Mouse (Mus musculus) CD4-positive, CD25-positive, alpha-beta regulatory T cell, adult 4 months (primary cell): ENCODE measurements around the gene Vrk1. TPM values are rescaled to one million over a fixed set of nuclear protein-coding genes. Genes with fewer than 3 reads are reported as not detected.

Experiments
- ATAC-seq: one replicate; pipeline ENCODE4 v1.8.0; 2017
- polyA plus RNA-seq, 2 experiments: library from polyadenylated mRNA; unstranded; fragments of 100-300 nt; shearing (Covaris generic); gene quantifications; one replicate each; pipeline ENCODE4 v1.2.1; 2017

Vrk1 gene
- polyA plus RNA-seq, 2 experiments from 2014 or later = 135 to 144 TPM

- ATAC-seq = peak; percentile 80
Observed at GRCm38 (mm10) chr12:106055799-106056198, 45.8 kb downstream of the Vrk1 start.

- ATAC-seq = no peak
Observed at GRCm38 (mm10) chr12:106059873-106060573, 50.0 kb downstream of the Vrk1 start.

GRCm38 (mm10) chr12:106070434-106071155 is 60.6 kb downstream of the Vrk1 start:
- ATAC-seq = no peak

DNA sequence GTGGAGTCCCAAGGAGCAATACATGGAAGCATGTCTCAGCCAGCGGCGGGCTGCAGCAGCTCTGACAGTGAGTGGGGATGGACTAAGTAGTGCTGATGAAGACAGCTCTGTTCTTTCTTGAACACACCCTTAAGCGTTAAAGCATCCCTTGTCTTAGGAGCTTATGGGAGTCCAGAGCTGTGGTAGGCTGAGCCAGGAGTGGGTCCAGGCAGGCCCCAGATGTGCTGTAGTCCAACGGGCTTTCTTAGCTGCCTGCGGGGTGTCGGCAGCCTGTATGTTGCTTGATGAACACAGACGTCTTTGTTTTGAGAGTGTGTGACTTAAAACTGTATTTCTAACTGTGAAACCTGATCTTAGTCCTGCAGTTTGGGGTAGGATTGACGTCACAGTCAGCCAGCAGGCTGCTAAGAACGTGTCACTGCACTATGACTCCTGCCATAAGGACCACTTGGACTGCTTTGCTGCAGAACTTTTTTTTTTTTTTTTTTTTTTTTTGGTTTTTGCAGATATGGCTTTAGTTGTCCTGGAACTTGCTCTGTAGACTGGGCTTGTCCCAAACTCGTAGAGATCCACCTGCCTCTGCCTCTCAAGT is 61.6 kb downstream of the Vrk1 start:
- no peak for ATAC-seq

GRCm38 (mm10) chr12:106074371-106075155 is 64.5 kb downstream of the Vrk1 start:
- ATAC-seq = no peak

DNA sequence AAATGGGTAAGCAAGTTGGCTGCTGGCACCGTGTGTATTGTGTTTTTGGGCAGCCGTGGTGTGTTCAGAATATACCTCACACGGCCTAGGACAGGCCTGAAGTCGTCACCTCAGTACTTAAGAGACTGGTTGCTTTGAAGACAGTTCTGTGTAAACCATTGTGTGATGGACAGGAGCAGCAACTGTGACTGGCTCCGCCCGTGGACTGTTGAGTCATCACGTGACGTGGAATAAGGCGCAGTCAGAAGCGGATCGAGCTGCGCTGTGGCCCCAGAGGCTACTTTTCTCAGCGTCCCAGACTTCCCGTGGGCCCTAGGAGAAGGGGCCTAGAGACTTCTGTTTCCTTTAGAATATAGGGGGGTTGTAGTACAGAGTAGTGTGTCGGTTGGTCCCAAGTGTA is 66.1 kb downstream of the Vrk1 start:
- ATAC-seq = no peak

GRCm38 (mm10) chr12:106080511-106080910 is 70.5 kb downstream of the Vrk1 start:
- no peak for ATAC-seq

GRCm38 (mm10) chr12:106080945-106081747 is 71.1 kb downstream of the Vrk1 start:
- no peak for ATAC-seq

DNA sequence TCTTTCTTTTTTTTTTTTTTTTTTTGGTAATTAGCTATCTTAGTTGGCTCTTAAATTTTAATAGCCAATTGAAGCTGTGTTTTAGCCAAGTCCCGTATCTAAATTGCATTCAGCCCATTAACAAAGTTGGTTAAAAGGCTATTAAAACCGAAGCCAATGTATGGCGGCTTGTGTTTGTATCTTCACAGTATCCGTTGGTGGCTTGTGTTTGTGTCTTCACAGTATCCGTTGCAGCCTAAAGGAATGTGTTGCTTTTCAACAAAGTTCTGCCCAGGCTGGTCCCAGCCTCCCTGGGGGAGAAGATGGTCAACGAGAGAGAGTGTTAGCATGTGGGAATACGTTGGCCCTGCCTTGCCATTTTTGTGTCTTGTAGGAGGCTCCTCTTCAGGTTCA is 71.7 kb downstream of the Vrk1 start:
- no peak for ATAC-seq

GRCm38 (mm10) chr12:106082191-106082957 is 72.3 kb downstream of the Vrk1 start:
- no peak for ATAC-seq

DNA sequence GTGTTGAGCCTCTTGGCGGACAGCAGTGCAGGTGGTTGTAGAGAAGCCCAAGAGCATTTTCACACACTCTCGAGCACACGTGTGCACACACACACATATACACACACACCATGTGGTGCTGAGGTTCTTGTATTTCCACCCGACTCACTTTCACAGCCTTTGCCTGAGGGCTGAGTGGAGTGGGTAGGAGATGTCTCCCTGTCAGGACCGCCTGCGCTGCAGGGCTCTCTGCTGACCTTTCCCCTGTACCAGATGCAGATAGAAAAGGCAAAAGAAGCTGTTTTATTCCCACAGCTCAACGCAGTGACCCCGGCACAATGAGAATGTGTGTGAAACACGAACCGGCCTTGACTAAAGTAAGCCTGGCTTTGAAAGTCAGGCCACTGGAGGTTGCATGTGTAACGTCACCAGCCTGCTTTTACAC is 72.9 kb downstream of the Vrk1 start:
- no peak for ATAC-seq

DNA sequence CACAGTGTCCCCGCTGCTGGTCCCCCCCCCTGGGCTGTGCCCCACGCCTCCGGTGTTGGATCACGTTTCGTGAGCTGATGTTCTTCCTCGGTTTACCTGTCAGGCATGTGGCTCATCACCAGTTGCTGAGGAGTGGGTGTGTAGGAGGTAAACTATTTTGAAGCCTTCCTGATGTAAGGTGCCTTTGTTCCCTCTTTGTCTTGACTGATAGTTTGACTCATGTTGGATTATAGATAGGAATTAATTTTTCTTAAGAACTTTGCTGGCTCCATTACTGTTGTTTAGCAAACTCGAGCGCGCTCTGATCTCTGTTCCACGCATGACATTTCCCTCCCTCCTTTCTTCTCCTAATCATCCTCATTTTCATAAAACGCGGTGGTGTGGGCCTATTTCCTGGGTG is 74.1 kb downstream of the Vrk1 start:
- no peak for ATAC-seq

- no peak for ATAC-seq
Observed at GRCm38 (mm10) chr12:106094827-106095226, 84.8 kb downstream of the Vrk1 start.

GRCm38 (mm10) chr12:106102003-106102402 is 92.0 kb downstream of the Vrk1 start:
- no peak for ATAC-seq

- no peak for ATAC-seq
Observed at GRCm38 (mm10) chr12:106102726-106103643, 93.0 kb downstream of the Vrk1 start.

DNA sequence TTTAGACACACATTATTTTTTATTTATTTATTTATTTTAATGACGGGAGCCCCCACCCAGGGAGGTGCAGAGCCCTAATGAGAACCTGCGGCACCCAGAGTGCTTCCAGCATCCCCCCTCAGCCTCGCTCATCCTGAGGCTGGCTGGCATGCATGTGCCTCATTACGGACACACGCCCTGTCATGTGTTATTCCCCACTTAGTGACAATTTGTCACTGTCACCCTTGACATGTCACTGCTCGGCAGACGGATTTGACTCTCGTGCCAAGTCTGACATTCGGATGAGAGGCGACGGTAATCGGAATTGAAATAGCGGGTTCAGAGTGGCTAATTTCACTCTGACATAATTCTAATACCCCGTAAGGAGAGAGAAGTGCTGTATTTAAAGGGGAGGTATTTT is 97.2 kb downstream of the Vrk1 start:
- ATAC-seq = no peak

GRCm38 (mm10) chr12:106115070-106115891 is 105.3 kb downstream of the Vrk1 start:
- ATAC-seq = no peak

GRCm38 (mm10) chr12:106115892-106116206 is 105.8 kb downstream of the Vrk1 start:
- no peak for ATAC-seq

DNA sequence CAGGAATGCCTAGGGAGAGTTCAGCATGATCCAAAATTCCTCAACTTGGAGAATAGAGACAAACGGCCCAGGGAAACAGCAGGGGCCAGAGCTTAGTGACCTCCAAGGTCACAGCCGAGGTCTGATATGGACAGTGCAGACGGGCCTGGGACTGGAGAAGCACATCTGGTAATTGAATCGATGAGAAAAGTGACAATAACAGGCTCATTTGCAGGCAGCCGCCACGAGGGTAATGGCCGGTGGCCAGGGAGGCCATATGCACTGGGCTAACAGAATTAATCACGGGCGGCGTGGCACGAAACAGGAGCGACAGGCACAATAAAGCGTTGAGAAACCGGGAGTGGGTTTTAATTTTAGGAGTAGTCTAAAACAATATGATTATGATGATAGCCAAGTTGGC is 113.2 kb downstream of the Vrk1 start:
- ATAC-seq = no peak

DNA sequence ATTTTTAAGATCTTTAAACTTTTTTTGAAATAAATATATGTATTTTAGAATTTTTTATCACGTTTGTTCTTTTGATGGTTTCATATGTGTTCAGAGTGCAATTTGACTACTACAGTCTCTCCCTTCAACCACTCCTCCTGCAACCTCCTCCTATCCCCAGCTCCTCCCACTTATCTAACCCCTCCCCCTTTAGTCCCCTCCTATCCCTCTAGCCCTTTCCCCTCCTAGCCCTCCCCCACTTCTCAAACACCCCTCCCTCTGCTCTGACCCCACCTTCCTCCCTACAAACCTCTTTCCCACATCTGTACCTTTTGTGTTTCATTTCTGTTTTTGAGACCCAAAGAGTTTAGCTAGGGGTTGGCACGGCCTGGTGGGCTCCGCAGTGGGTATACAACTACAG is 114.6 kb downstream of the Vrk1 start:
- no peak for ATAC-seq
